Mouse (Mus musculus) liver, postnatal 0 days (tissue): ENCODE results near the gene Armc3.

ENCODE experiments used
- CTCF ChIP-seq: sonication (generic); IDR thresholded peaks from 2 replicates; pipeline ENCODE4 v1.5.1; 2016; ENCODE audit warnings: antibody characterized with exemption, low read depth
- EP300 ChIP-seq: IDR thresholded peaks from 2 replicates; pipeline ENCODE4 v1.6.1; 2016; ENCODE audit warnings: antibody characterized with exemption, low read depth, mild to moderate bottlenecking

GRCm38 (mm10) chr2:19269955-19270354 lies 70.9 kb downstream of the Armc3 start:
- peak; percentile 37; the same call in 1 of the 2 replicates for TF ChIP-seq CTCF
- TF ChIP-seq EP300, result no peak
